In genomic region chr4:32219428-32220128, GRCm38 (mm10) we compare ENCODE assay signal across 12 mouse cellular contexts. TPM values are rescaled to one million over a fixed set of nuclear protein-coding genes. Genes with fewer than 3 reads are reported as not detected.
A peak's percentile ranks its signal among the peaks of the same experiment; 100 is the strongest.
DNase-seq lines count a peak whose midpoint lies in the region; ATAC-seq lines count a peak whose summit lies in the region.
"Had no signal": no experiment of that assay in that cellular context is flagged by ENCODE, and none has a peak within 500 bp of the region (broad histone marks: within the 10 kb centered on the region; RNA-seq: fewer than 3 reads in every experiment).

No protein-coding gene starts in this region.

- peak overlapping the region; percentile 48; the same call in 1 of the 2 replicates for H3K27ac ChIP-seq in kidney, embryonic 14.5 days (ENCODE audit: low read depth, low read length)
- H3K27ac ChIP-seq in limb, embryonic 11.5 days (replicated peaks; ENCODE audit: low read depth, low read length): peak overlapping the region; percentile 60
- no peak overlapping the region; the same call in 1 of the 2 replicates for H3K27ac ChIP-seq in stomach, embryonic 16.5 days (ENCODE audit: low read length)
- H3K27ac ChIP-seq: heart, adult 2 months; hindbrain, embryonic 12.5 days; limb, embryonic 15.5 days; macrophage had no signal

- DNase-seq in kidney, adult 8-10 months: no peak
- DNase-seq in urinary bladder, postnatal 25 days (ENCODE audit: low spot score): peak; percentile 14
- DNase-seq in urinary bladder, adult 2 months (ENCODE audit: low spot score): no peak
- peak; percentile 59 for DNase-seq in limb, embryonic 11.5 days (ENCODE audit: low spot score)
- DNase-seq in layer of hippocampus, adult 8-10 months (ENCODE audit: low spot score in 2 of 2): no peak
- no peak for DNase-seq in heart, postnatal 10 days
- DNase-seq: heart, adult 2 months had no signal

- H3K4me3 ChIP-seq in kidney, embryonic 14.5 days (ENCODE audit: low read length): no peak overlapping the region
- no peak overlapping the region for H3K4me3 ChIP-seq in limb, embryonic 11.5 days (ENCODE audit: low read depth, low read length)
- no peak overlapping the region for H3K4me3 ChIP-seq in stomach, embryonic 16.5 days (replicated peaks; ENCODE audit: low read length)
- H3K4me3 ChIP-seq: heart, adult 2 months; hindbrain, embryonic 12.5 days; limb, embryonic 15.5 days had no signal

- intact Hi-C loops in heart, postnatal 10 days (cut with DNase I): no loop called here

- WGBS in kidney, embryonic 14.5 days: 20% methylated on average over 10 of the region's 10 CpGs
- WGBS in limb, embryonic 11.5 days: 21% methylated on average over 10 of the region's 10 CpGs
- WGBS in stomach, embryonic 16.5 days: 55% methylated on average over 10 of the region's 10 CpGs

- H3K36me3 ChIP-seq in kidney, embryonic 14.5 days (ENCODE audit: control insufficient read depth, insufficient read depth, low read length): no peaks in the 10 kb centered on the region
- H3K36me3 ChIP-seq in limb, embryonic 11.5 days (ENCODE audit: control insufficient read depth, insufficient read depth, low read length): no peaks in the 10 kb centered on the region
- no peaks in the 10 kb centered on the region for H3K36me3 ChIP-seq in stomach, embryonic 16.5 days (ENCODE audit: control insufficient read depth, insufficient read depth, low read length)
- H3K36me3 ChIP-seq: hindbrain, embryonic 12.5 days; limb, embryonic 15.5 days had no signal

- no peak overlapping the region for H3K9ac ChIP-seq in kidney, embryonic 14.5 days (ENCODE audit: low read depth, low read length)
- H3K9ac ChIP-seq in limb, embryonic 11.5 days (ENCODE audit: low read length): no peak overlapping the region
- 0 out of 2 replicates have a peak overlapping the region, but pooled peaks have one; percentile 2 for H3K9ac ChIP-seq in stomach, embryonic 16.5 days (ENCODE audit: low read length)
- H3K9ac ChIP-seq: hindbrain, embryonic 12.5 days; limb, embryonic 15.5 days had no signal

- H3K4me2 ChIP-seq in kidney, embryonic 14.5 days (replicated peaks; ENCODE audit: low read depth, low read length): peak overlapping the region; percentile 11; the same call in 1 of the 2 replicates
- H3K4me2 ChIP-seq in limb, embryonic 11.5 days (ENCODE audit: low read depth, severe bottlenecking): no peak overlapping the region; the same call in 1 of the 2 replicates
- no peak overlapping the region for H3K4me2 ChIP-seq in stomach, embryonic 16.5 days (ENCODE audit: low read depth, low read length)
- H3K4me2 ChIP-seq: hindbrain, embryonic 12.5 days; limb, embryonic 15.5 days had no signal

- H3K9me3 ChIP-seq in kidney, embryonic 14.5 days (ENCODE audit: control insufficient read depth, low read length): no peaks in the 10 kb centered on the region
- no peaks in the 10 kb centered on the region for H3K9me3 ChIP-seq in limb, embryonic 11.5 days (ENCODE audit: control insufficient read depth, low read length)
- H3K9me3 ChIP-seq in stomach, embryonic 16.5 days (replicated peaks; ENCODE audit: control insufficient read depth, low read length): no peaks in the 10 kb centered on the region
- H3K9me3 ChIP-seq: hindbrain, embryonic 12.5 days; limb, embryonic 15.5 days had no signal

- H3K27me3 ChIP-seq in kidney, embryonic 14.5 days (ENCODE audit: control insufficient read depth, insufficient read depth, low read length): peaks cover 4% of the 10 kb centered on the region; the same call in 1 of the 2 replicates
- no peaks in the 10 kb centered on the region for H3K27me3 ChIP-seq in limb, embryonic 11.5 days (ENCODE audit: control insufficient read depth, insufficient read depth, low read length)
- H3K27me3 ChIP-seq in stomach, embryonic 16.5 days (ENCODE audit: control insufficient read depth, insufficient read depth, low read length): no peaks in the 10 kb centered on the region
- H3K27me3 ChIP-seq: hindbrain, embryonic 12.5 days; limb, embryonic 15.5 days had no signal

- peak; percentile 90 for ATAC-seq in kidney, embryonic 14.5 days (ENCODE audit: low FRiP score, low TSS enrichment)
- peak; percentile 32; the same call in 1 of the 2 replicates for ATAC-seq in limb, embryonic 11.5 days (ENCODE audit: insufficient number of reproducible peaks, low FRiP score, low TSS enrichment, low read depth)
- ATAC-seq in stomach, embryonic 16.5 days (ENCODE audit: insufficient read depth, low FRiP score): no peak

- H3K4me1 ChIP-seq in kidney, embryonic 14.5 days (ENCODE audit: control insufficient read depth, insufficient read depth, low read length): peaks cover 14% of the 10 kb centered on the region; the same call in 1 of the 2 replicates
- peaks cover 12% of the 10 kb centered on the region; the same call in 1 of the 2 replicates for H3K4me1 ChIP-seq in limb, embryonic 11.5 days (ENCODE audit: control insufficient read depth, insufficient read depth, low read length)
- no peaks in the 10 kb centered on the region for H3K4me1 ChIP-seq in stomach, embryonic 16.5 days (ENCODE audit: control insufficient read depth, insufficient read depth, low read length)

RNA-seq across cellular contexts. Expression of gene Bach2, which starts 19.0 kb away (rescaled TPM):
- polyA plus RNA-seq in kidney, embryonic 14.5 days (2014; fragmentation: Nextera tagmentation; extraction: Ambion mirVana): 9.7 and 13.3 TPM in 2 replicates
- 2.3 and 2.6 TPM in 2 replicates for polyA plus RNA-seq in urinary bladder, adult 2 months (2012; rRNA removed)
- polyA plus RNA-seq in limb, embryonic 11.5 days (2014; fragmentation: Nextera tagmentation; extraction: Ambion mirVana): 16.4 and 17.9 TPM in 2 replicates
- polyA plus RNA-seq in stomach, embryonic 16.5 days (2015; fragmentation: Nextera tagmentation; extraction: Ambion mirVana): 3.5 and 3.9 TPM in 2 replicates
- total RNA-seq in layer of hippocampus, adult 8-10 months (2022): 10 to 100 TPM; 15.1 to 17.9 (median 17.0) TPM
- 10 to 100 TPM; 16.8 to 17.9 TPM for total RNA-seq in heart, postnatal 10 days (2021)

Comparison
In these comparisons a context has a peak if more than half of its experiments do, and no peak if none do; other contexts are left out.
1. DNase-seq: peak in urinary bladder, postnatal 25 days (single experiment) and limb, embryonic 11.5 days (single experiment); none in kidney, adult 8-10 months (0 of 2), urinary bladder, adult 2 months (single experiment), layer of hippocampus, adult 8-10 months (0 of 2) and heart, postnatal 10 days (0 of 2).